Mouse (Mus musculus) heart, embryonic 15.5 days (tissue): ENCODE data around the gene Ptpre. TPM values are rescaled to one million over a fixed set of nuclear protein-coding genes. Genes with fewer than 3 reads are reported as not detected.
A peak's percentile ranks its signal among the peaks of the same experiment; 100 is the strongest.

Experiments used
- ATAC-seq: fragments of 200-750 bp; cut with Nextera tagmentation; replicated peaks from 2 replicates; pipeline ENCODE4 v1.8.0; 2017; ENCODE audit warnings: low read depth, moderate TSS enrichment; ENCODE audit not compliant: insufficient number of reproducible peaks, insufficient read depth, low FRiP score
- H3K27ac ChIP-seq: fragments of 300-500 bp; sonication (generic); 2 replicates; pipeline ENCODE4 v1.5.1; 2015; ENCODE audit warnings: mild to moderate bottlenecking, inconsistent platforms
- H3K27me3 ChIP-seq: fragments of 300-500 bp; sonication (generic); 2 replicates; pipeline ENCODE4 v1.6.1; 2015; ENCODE audit warnings: inconsistent platforms
- H3K36me3 ChIP-seq: fragments of 300-500 bp; sonication (generic); 2 replicates; pipeline ENCODE4 v1.6.1; 2015; ENCODE audit warnings: mild to moderate bottlenecking, inconsistent platforms
- H3K4me1 ChIP-seq: fragments of 300-500 bp; sonication (generic); replicated peaks from 2 replicates; pipeline ENCODE4 v1.6.1; 2015; ENCODE audit warnings: inconsistent platforms
- H3K4me2 ChIP-seq: fragments of 300-500 bp; sonication (generic); 2 replicates; pipeline ENCODE4 v1.6.1; 2015; ENCODE audit warnings: inconsistent platforms, mild to moderate bottlenecking, moderate library complexity
- H3K4me3 ChIP-seq: fragments of 300-500 bp; sonication (generic); 2 replicates; pipeline ENCODE4 v1.5.1; 2015; ENCODE audit warnings: mild to moderate bottlenecking, inconsistent platforms
- H3K9ac ChIP-seq: fragments of 300-500 bp; sonication (generic); 2 replicates; pipeline ENCODE4 v1.6.1; 2015; ENCODE audit warnings: mild to moderate bottlenecking, inconsistent platforms
- H3K9me3 ChIP-seq: fragments of 300-500 bp; sonication (generic); replicated peaks from 2 replicates; pipeline ENCODE4 v1.6.1; 2016; ENCODE audit warnings: inconsistent platforms
- WGBS: fragments of 180-500 bp; shearing (Covaris S2); methylation state at CpG from one replicate; pipeline ENCODE4 v1.1.7; 2015; ENCODE audit warnings: mixed read lengths; 5-methylcytosine and 5-hydroxymethylcytosine counted together
- polyA plus RNA-seq: library from polyadenylated mRNA; unstranded; fragments of >200 nt; fragmentation: Nextera tagmentation; extraction: Ambion mirVana; gene quantifications from 2 replicates; pipeline ENCODE4 v1.2.1, GENCODE M21; 2015

The Ptpre gene
- polyA plus RNA-seq, 1 experiment from 2014 or later = 2.1 TPM

DNA sequence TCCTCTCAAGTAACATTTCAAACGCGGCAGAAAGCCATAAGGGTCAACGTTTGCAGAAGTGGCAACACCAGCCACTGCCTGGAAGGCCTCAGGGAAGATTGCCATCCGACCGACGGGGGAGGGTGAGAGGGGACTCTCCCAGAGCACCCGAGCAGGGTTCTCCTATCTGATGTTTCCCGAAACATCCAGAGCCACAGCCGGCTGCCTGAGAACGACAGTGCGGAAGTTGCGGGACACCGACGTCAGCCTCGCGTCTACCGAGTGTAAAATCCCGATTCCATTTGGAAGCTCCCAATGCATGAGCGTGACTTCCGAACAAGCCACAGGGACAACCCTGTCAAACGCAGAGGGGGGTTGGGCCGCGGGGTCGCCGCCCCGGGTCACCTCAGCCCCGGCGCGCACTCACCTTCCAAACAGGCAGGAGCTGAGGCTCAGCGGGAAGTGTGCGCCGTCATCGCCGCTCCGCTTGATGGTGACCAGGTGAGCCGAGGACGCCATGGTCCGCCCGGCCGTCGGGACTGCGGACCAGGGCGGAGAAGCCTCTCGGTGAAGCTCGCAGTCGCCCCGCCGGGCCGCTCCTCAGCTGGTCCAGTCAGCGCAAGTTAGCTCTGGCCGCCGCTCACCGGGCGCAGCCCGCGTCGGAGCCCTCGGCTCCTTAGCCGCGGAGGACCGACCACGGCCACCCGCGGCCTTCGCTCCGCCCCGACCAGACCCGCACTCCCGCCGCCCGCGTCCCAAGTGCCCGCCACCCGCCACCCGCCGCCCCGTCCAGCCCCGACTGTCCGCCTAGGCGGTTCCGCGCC is 178.6 kb downstream of the Ptpre start, which contains the start of gene Mki67:
TSS of gene Mki67 (minus strand) at position 720 of the 803 bp plus-strand sequence.
- Histone ChIP-seq H3K9me3 (no peaks in the 10 kb centered on the region), H3K27me3 (no peaks in the 10 kb centered on the region), H3K36me3 (no peaks in the 10 kb centered on the region), H3K4me1 (peaks cover 18% of the 10 kb centered on the region), H3K4me3 (peak within 1 kb of the TSS; percentile 97), H3K4me2 (peak within 1 kb of the TSS; percentile 83), H3K27ac (peak within 1 kb of the TSS; percentile 78), H3K9ac (peak within 1 kb of the TSS; percentile 90)
- peak; percentile 58; the same call in 1 of the 2 replicates for ATAC-seq
- under 1% methylated on average over 82 of the region's 82 CpGs for WGBS

DNA sequence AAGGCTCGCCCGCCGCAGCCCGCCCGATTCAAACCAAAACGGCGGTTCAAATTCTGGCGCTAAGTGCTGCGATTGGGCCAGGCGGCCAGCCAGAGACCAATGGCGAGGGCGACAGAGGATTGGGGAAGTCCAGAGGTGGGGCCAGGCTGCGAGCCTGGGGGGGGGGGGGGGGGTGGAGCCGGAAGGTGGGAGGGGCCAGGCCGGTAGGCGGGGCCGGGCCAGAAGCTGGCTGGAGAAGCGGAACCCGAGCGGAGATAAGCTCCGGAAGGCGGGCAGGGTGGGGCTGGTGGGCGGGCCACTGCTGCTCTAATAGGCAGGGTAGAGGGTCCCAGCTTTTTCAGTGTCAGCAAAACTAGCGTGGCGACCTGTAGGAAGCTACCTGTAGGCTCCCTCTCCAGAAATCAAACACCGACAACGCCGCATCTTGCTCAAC is 179.2 kb downstream of the Ptpre start:
- H3K27me3 ChIP-seq = no peaks in the 10 kb centered on the region
- no peaks in the 10 kb centered on the region for H3K36me3 ChIP-seq
- peaks cover 18% of the 10 kb centered on the region for H3K4me1 ChIP-seq
- H3K9ac ChIP-seq = peak overlapping the region; percentile 90
- ATAC-seq = peak; percentile 97
- H3K9me3 ChIP-seq = no peaks in the 10 kb centered on the region
- peak overlapping the region; percentile 97 for H3K4me3 ChIP-seq
- WGBS = under 1% methylated on average over 27 of the region's 28 CpGs
- H3K4me2 ChIP-seq = peak overlapping the region; percentile 83
- peak overlapping the region; percentile 78 for H3K27ac ChIP-seq

DNA sequence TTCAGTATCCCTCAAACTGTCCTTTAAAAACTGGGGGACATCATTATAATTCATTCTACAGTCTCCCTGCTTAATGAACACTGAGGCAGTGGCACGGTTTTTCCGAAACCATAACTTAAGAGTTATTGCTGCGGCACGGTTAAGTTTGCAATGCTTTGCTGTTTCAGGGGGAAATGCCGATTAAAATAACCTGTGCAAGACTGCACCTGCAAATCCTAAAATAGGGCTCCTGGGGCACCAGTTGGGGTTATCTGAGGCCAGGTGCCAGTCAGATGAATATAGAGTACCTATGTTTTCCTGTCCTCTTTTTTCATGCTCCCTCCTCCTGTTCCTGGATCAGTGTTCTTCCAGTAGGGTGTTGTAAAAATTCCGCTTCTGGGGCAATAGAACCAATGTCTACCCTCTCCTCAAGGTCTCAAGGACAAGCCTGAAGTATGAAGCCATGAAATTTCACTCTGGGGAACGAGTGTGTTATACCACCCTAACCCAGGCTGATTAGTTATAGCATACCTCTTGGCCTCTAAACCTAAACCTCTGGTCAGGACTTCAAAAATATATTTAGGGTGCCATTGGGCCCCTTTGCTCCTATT is 179.8 kb downstream of the Ptpre start:
- peak overlapping the region; percentile 97 for H3K4me3 ChIP-seq
- peak overlapping the region; percentile 18 for H3K27ac ChIP-seq
- H3K4me1 ChIP-seq = peaks cover 21% of the 10 kb centered on the region
- peak overlapping the region; percentile 61 for H3K4me2 ChIP-seq
- H3K36me3 ChIP-seq = no peaks in the 10 kb centered on the region
- H3K9ac ChIP-seq = peak overlapping the region; percentile 44; the same call in 1 of the 2 replicates
- H3K27me3 ChIP-seq = no peaks in the 10 kb centered on the region
- WGBS = 64% methylated on average over 7 of the region's 7 CpGs
- no peaks in the 10 kb centered on the region for H3K9me3 ChIP-seq
- ATAC-seq = no peak

- H3K4me1 ChIP-seq = peaks cover 13% of the 10 kb centered on the region; the same call in 1 of the 2 replicates
- 46% methylated on average over 7 of the region's 7 CpGs for WGBS
- H3K27me3 ChIP-seq = no peaks in the 10 kb centered on the region
- H3K4me3 ChIP-seq = no peak overlapping the region
- H3K4me2 ChIP-seq = no peak overlapping the region
- H3K9me3 ChIP-seq = no peaks in the 10 kb centered on the region
- H3K27ac ChIP-seq = no peak overlapping the region
- no peaks in the 10 kb centered on the region for H3K36me3 ChIP-seq
- no peak for ATAC-seq
- H3K9ac ChIP-seq = no peak overlapping the region
These were observed 184.2 kb downstream of the Ptpre start for GRCm38 (mm10) chr7:135721436-135721992.

DNA sequence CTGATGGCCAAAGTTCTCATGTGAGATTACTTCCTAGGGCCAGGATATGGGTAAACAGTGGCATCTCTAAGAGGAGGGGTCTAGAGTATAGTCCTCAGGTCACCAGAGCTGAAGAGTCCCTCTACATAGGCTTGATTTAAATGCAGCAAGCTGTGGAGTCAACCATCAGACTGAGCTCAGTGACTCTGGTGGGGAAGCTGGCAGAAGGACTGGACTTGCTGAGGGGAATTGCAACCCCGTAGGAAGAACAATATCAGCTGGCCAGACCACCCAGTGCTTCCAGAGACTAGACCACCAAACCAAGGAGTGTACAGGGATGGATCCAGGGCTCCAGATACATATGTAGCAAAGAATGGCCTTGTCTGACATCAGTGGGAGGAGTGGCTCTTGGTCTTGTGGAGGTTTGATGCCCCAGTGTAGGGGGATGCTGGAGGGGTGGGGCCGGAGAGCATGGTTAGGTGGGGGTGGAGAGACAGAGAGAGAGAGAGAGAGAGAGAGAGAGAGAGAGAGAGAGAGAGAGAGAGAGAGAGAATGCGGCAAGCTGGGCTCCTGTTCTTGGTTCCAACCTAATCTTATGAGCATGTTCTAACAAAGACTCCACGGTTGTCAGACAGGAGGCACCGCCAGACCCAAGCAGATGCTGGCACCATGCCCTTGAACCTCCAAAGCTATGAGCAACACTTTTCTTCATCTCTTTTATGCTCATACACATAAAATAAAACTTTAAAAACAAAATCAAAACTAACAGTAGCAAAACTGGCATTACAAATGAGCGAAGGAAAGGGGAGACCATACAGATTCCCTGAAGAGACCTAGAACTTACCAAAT is 184.9 kb downstream of the Ptpre start:
- whole genome bisulfite sequencing = 59% methylated on average over 6 of the region's 6 CpGs

DNA sequence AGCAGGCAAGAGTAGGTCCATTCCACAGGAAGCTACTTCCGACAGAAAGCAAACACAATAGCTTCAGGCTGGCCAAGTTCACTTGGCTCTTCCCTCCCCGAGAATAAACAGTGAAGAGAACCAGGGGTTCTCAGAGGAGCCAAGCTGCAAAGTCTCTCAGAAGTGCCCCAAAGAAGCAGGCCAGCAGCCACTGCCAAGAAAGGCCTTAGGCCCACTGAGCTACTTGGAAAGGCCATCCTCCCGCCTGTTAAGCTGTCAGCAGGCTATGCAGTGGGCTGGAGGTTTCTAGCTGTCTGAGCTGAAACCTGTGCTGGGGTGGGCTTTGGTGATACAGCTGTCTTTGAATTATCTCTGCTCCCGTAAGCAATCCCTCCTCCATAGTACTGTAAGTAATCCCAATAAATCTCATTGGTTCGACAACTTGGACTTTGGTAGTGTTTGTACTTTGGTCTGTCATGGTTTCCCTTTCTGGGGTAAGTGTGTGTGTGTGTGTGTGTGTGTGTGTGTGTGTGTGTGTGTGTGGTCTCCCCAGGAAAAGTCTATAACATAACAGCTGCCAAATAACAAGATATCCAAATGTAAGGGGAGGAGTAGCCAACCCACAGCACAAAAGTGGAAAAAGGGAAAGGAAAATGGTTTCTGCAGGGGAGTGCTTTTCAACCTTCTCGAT is 186.5 kb downstream of the Ptpre start:
- Histone ChIP-seq H3K4me2 (no peak overlapping the region), H3K4me1 (0 out of 2 replicates have a peak, but pooled peaks cover 10% of the 10 kb centered on the region), H3K27me3 (no peaks in the 10 kb centered on the region), H3K4me3 (no peak overlapping the region), H3K9ac (no peak overlapping the region), H3K9me3 (no peaks in the 10 kb centered on the region), H3K27ac (peak overlapping the region; percentile 10; the same call in 1 of the 2 replicates), H3K36me3 (no peaks in the 10 kb centered on the region)
- 47% methylated on average over 6 of the region's 6 CpGs for WGBS
- no peak for ATAC-seq

More for the DNA sequence above, 184.9 kb downstream of the Ptpre start:
- no peaks in the 10 kb centered on the region for H3K27me3 ChIP-seq
- no peak overlapping the region for H3K27ac ChIP-seq
- no peak for ATAC-seq
- H3K4me1 ChIP-seq = 0 out of 2 replicates have a peak, but pooled peaks cover 10% of the 10 kb centered on the region
- no peak overlapping the region for H3K4me3 ChIP-seq
- no peak overlapping the region for H3K9ac ChIP-seq
- H3K36me3 ChIP-seq = no peaks in the 10 kb centered on the region
- H3K4me2 ChIP-seq = no peak overlapping the region
- H3K9me3 ChIP-seq = no peaks in the 10 kb centered on the region

- no peaks in the 10 kb centered on the region for H3K9me3 ChIP-seq
- no peaks in the 10 kb centered on the region for H3K36me3 ChIP-seq
- WGBS = 64% methylated on average over 1 of the region's 1 CpGs
- H3K4me3 ChIP-seq = no peak overlapping the region
- H3K27ac ChIP-seq = no peak overlapping the region
- no peak overlapping the region for H3K9ac ChIP-seq
- H3K4me2 ChIP-seq = no peak overlapping the region
- no peak for ATAC-seq
- no peaks in the 10 kb centered on the region for H3K27me3 ChIP-seq
- 0 out of 2 replicates have a peak, but pooled peaks cover 8% of the 10 kb centered on the region for H3K4me1 ChIP-seq
These were observed 189.4 kb downstream of the Ptpre start for GRCm38 (mm10) chr7:135726707-135727106.

DNA sequence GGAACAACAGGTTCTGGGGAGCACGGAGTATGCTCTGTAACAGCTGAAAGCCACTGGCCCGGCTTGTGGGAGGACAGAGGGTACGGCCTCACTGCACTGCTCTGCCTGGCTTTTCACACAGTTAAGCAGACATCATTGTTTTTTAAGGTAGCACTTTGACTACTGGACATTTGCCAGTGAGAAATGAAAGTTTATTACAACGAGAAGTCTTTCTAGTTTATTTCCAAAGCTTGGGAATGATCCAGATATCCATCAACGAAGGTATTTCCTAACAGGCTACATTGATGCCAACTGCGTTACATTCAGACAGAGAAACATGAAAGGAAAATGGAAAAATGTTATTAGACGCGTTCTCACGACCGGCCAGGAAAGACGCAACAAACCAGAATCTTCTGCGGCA is 190.8 kb downstream of the Ptpre start:
- Histone ChIP-seq H3K27ac (no peak overlapping the region), H3K36me3 (no peaks in the 10 kb centered on the region), H3K4me2 (no peak overlapping the region), H3K9me3 (no peaks in the 10 kb centered on the region), H3K9ac (no peak overlapping the region), H3K27me3 (no peaks in the 10 kb centered on the region), H3K4me3 (no peak overlapping the region), H3K4me1 (0 out of 2 replicates have a peak, but pooled peaks cover 7% of the 10 kb centered on the region)
- no peak for ATAC-seq
- 87% methylated on average over 12 of the region's 12 CpGs for WGBS

GRCm38 (mm10) chr7:135734379-135734778 is 197.1 kb downstream of the Ptpre start:
- no peak overlapping the region for H3K4me3 ChIP-seq
- no peak overlapping the region for H3K4me2 ChIP-seq
- no peaks in the 10 kb centered on the region for H3K36me3 ChIP-seq
- no peak overlapping the region for H3K9ac ChIP-seq
- H3K4me1 ChIP-seq = 0 out of 2 replicates have a peak, but pooled peaks cover 3% of the 10 kb centered on the region
- no peak overlapping the region for H3K27ac ChIP-seq
- 88% methylated on average over 5 of the region's 5 CpGs for WGBS
- H3K27me3 ChIP-seq = no peaks in the 10 kb centered on the region
- H3K9me3 ChIP-seq = no peaks in the 10 kb centered on the region
- ATAC-seq = no peak

DNA sequence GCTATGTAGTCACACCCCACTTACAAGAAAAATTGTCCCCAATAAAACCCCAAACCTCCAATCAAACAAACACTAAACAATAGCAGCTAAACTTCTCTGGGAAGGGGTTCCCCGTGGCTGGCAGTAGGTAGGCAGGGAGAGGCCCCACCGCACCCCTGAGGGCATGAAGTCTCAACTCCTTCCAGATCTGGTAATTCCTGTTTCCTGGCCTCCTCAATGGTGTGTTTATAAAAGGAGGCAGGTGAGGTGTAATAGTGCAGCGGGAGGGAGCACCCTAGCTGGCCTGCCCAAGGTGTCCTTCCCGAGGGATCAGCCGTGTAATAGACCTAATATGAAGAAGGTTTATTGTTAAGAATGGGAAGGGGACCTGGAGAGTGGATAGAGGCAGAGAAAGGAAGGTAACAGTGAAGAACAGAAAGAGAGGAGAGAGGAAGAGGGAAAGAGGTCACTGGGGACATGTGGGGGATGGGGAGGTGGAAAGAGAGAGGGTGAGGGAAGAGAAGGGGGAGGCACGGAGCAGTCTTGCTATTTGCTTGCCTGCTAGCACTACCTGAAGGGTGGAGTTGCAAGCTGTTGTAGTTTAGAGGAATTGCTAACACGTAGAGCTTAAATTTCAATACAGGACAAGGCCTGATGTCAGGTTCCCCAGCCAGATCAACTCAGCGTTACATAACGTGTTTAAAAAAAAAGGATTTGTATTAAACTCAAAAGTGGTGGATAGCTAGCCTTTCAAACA is 197.8 kb downstream of the Ptpre start:
- H3K27ac ChIP-seq = no peak overlapping the region
- WGBS = 83% methylated on average over 9 of the region's 9 CpGs
- ATAC-seq = no peak

More for the DNA sequence above, 197.8 kb downstream of the Ptpre start:
- Histone ChIP-seq H3K9me3 (no peaks in the 10 kb centered on the region), H3K27me3 (no peaks in the 10 kb centered on the region), H3K36me3 (no peaks in the 10 kb centered on the region), H3K4me1 (0 out of 2 replicates have a peak, but pooled peaks cover 3% of the 10 kb centered on the region), H3K9ac (no peak overlapping the region), H3K4me3 (no peak overlapping the region), H3K4me2 (peak overlapping the region; percentile 59)
